8 mouse cellular contexts compared by ENCODE assay signal in the genomic region with DNA sequence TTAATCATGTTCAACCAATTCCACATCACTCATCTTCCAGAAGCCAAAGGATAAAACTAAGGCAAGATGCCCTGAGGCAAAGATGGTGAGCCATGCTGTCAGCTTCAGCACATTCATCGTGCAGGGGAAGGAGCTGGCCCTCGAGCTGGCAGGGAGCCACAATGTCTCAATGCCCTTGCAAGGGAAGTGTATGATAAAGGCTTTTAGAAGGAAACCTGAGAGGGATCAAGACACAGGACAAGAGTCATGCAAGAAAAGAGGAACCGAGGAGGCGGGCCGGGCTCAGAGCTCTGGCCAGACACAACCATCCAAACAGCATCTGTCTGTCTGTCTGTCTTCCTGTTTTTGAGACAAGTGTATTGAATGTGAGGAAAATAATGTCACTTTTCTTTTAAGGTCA.
DNase-seq lines count a peak whose midpoint lies in the region; ATAC-seq and TF ChIP-seq lines count a peak whose summit lies in the region.

No protein-coding gene starts in this region.

- peak; percentile 12 to 60 for DNase-seq in heart, adult 18-20 months
- no peak for DNase-seq in heart, postnatal 25 days (ENCODE audit: low spot score)
- peak; percentile 61 to 71 for DNase-seq in right cerebral cortex, postnatal 10 days (ENCODE audit: low spot score in 2 of 2)
- no peak for DNase-seq in right cerebral cortex, postnatal 36 days (ENCODE audit: low spot score in 2 of 2)
- peak; percentile 25 for DNase-seq in heart, postnatal 4 days
- peak; percentile 27 to 47 for DNase-seq in spleen, adult 2 months (ENCODE audit: low read depth in 1 of 2, low spot score in 2 of 2)
- DNase-seq in gastrocnemius, postnatal 10 days: no peak

- H3K27ac ChIP-seq in spleen, adult 2 months (ENCODE audit: insufficient read depth, low read length): peak overlapping the region; percentile 57; the same call in 1 of the 2 replicates

- WGBS in spleen, adult 2 months: 6% methylated on average over 5 of the region's 5 CpGs

- ATAC-seq in erythroid progenitor cell, adult 5-6 weeks (replicated peaks; ENCODE audit: low FRiP score, poor library complexity, severe bottlenecking): no peak

- no peak for TF ChIP-seq CTCF in spleen, adult 2 months (IDR thresholded peaks at IDR 0.05; ENCODE audit: extremely low read depth, insufficient read depth, insufficient read length, insufficient replicate concordance)

- H3K27me3 ChIP-seq in spleen, adult 2 months (ENCODE audit: control insufficient read depth, insufficient read depth, low read length): no peaks in the 10 kb centered on the region

- peaks cover 1% of the 10 kb centered on the region; the same call in 1 of the 2 replicates for H3K36me3 ChIP-seq in spleen, adult 2 months (ENCODE audit: control insufficient read depth, insufficient read depth, low read length)

- TF ChIP-seq POLR2A in spleen, adult 2 months (IDR thresholded peaks at IDR 0.05; ENCODE audit: low read depth, low read length): no peak

- no peak overlapping the region for H3K4me3 ChIP-seq in spleen, adult 2 months (ENCODE audit: extremely low read depth, insufficient read depth, insufficient read length)

- peaks cover 13% of the 10 kb centered on the region; the same call in 1 of the 2 replicates for H3K4me1 ChIP-seq in spleen, adult 2 months (ENCODE audit: control insufficient read depth, insufficient read depth, insufficient read length)

- intact Hi-C loops in heart, postnatal 25 days (cut with DNase I): no loop called here

Comparison
In these comparisons a context has a peak if more than half of its experiments do, and no peak if none do; other contexts are left out.
1. DNase-seq: peak in heart, adult 18-20 months (2 of 2), right cerebral cortex, postnatal 10 days (2 of 2), heart, postnatal 4 days (single experiment) and spleen, adult 2 months (2 of 2); none in heart, postnatal 25 days (single experiment), right cerebral cortex, postnatal 36 days (0 of 2) and gastrocnemius, postnatal 10 days (single experiment).